In the genomic region with DNA sequence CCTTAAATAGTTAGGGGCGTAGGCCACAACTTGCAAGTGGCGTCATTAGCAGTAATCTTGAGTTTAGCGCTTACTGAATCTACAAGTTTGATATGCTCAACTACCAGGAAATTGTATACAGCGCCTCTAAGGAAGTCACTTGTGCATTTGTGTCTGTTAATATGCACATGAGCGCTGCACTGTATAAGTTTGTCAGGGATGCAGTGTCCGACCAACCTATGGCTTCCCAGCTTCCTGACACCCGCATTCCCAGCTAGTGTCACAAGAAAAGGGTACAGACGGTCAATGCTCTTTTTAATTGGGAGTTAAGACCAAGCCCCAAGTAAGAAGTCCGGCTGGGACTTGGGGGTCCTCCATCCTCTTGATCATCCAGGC, we compare ENCODE assay signal across 8 mouse cellular contexts. TPM values are rescaled to one million over a fixed set of nuclear protein-coding genes. Genes with fewer than 3 reads are reported as not detected.
DNase-seq lines count a peak whose midpoint lies in the region; ATAC-seq and TF ChIP-seq lines count a peak whose summit lies in the region.

No protein-coding gene starts in this region.

- DNase-seq in heart, adult 2 months: no peak
- no peak for DNase-seq in heart, postnatal 4 days
- DNase-seq in ZHBTc4 (ENCODE audit: low read depth, low spot score): peak; percentile 38
- DNase-seq in heart, postnatal 0 days (ENCODE audit: low spot score): no peak
- DNase-seq in urinary bladder, postnatal 36 days (ENCODE audit: low spot score in 2 of 2): no peak
- no peak for DNase-seq in frontal cortex, adult 2 months (ENCODE audit: extremely low spot score in 1 of 2, low spot score in 1 of 2)
- DNase-seq in yolk sac, embryonic 10.5 days (ENCODE audit: low spot score): no peak

- no peak for TF ChIP-seq POLR2A in heart, adult 2 months (IDR thresholded peaks at IDR 0.05; ENCODE audit: insufficient read depth, low read depth, low read length)

- TF ChIP-seq EP300 in heart, adult 2 months (IDR thresholded peaks at IDR 0.05; ENCODE audit: insufficient read depth, low read depth, low read length): no peak
- TF ChIP-seq EP300 in heart, postnatal 0 days (IDR thresholded peaks at IDR 0.05; ENCODE audit: low read depth): no peak

- H3K9me3 ChIP-seq in heart, postnatal 0 days (replicated peaks; ENCODE audit: control insufficient read depth, low read length): no peaks in the 10 kb centered on the region
- H3K9me3 ChIP-seq in liver, embryonic 16.5 days (replicated peaks; ENCODE audit: control insufficient read depth, low read length): no peaks in the 10 kb centered on the region

- H3K4me2 ChIP-seq in heart, postnatal 0 days (ENCODE audit: low read depth, low read length): peak overlapping the region; percentile 78
- H3K4me2 ChIP-seq in liver, embryonic 16.5 days (ENCODE audit: low read depth, low read length): peak overlapping the region; percentile 36; the same call in 1 of the 2 replicates

- no peak for ATAC-seq in heart, postnatal 0 days (ENCODE audit: insufficient read depth, low read depth)
- ATAC-seq in liver, embryonic 16.5 days (ENCODE audit: low read depth): no peak

- H3K4me3 ChIP-seq in heart, adult 2 months: peak overlapping the region; percentile 17
- peak overlapping the region; percentile 54 for H3K4me3 ChIP-seq in heart, postnatal 0 days (ENCODE audit: low read depth, low read length)
- H3K4me3 ChIP-seq in liver, embryonic 16.5 days (ENCODE audit: low read depth, low read length): peak overlapping the region; percentile 40

- TF ChIP-seq CTCF in heart, adult 2 months (IDR thresholded peaks at IDR 0.05): no peak
- no peak for TF ChIP-seq CTCF in heart, postnatal 0 days (IDR thresholded peaks at IDR 0.05; ENCODE audit: low read depth)

- H3K27me3 ChIP-seq in heart, adult 2 months (ENCODE audit: control insufficient read depth, insufficient read depth, low read length): peaks cover 9% of the 10 kb centered on the region; the same call in 1 of the 2 replicates
- peaks cover 47% of the 10 kb centered on the region for H3K27me3 ChIP-seq in heart, postnatal 0 days (ENCODE audit: control insufficient read depth, insufficient read depth, low read length)
- peaks cover 55% of the 10 kb centered on the region for H3K27me3 ChIP-seq in liver, embryonic 16.5 days (ENCODE audit: control insufficient read depth, insufficient read depth, low read depth, low read length)

- H3K27ac ChIP-seq in heart, adult 2 months: no peak overlapping the region
- no peak overlapping the region for H3K27ac ChIP-seq in heart, postnatal 0 days (ENCODE audit: low read depth)
- no peak overlapping the region for H3K27ac ChIP-seq in liver, embryonic 16.5 days (ENCODE audit: low read length)

- H3K9ac ChIP-seq in heart, adult 2 months (ENCODE audit: low read depth, low read length): no peak overlapping the region
- no peak overlapping the region for H3K9ac ChIP-seq in heart, postnatal 0 days (replicated peaks; ENCODE audit: low read depth, low read length)
- no peak overlapping the region for H3K9ac ChIP-seq in liver, embryonic 16.5 days (ENCODE audit: low read depth, low read length)

- H3K4me1 ChIP-seq in heart, adult 2 months (ENCODE audit: control insufficient read depth, insufficient read depth, low read length): no peaks in the 10 kb centered on the region; the same call in 1 of the 2 replicates
- peaks cover 5% of the 10 kb centered on the region; the same call in 1 of the 2 replicates for H3K4me1 ChIP-seq in heart, postnatal 0 days (ENCODE audit: control insufficient read depth, insufficient read depth)
- H3K4me1 ChIP-seq in liver, embryonic 16.5 days (ENCODE audit: control insufficient read depth, low read depth, low read length): no peaks in the 10 kb centered on the region

- no peaks in the 10 kb centered on the region for H3K36me3 ChIP-seq in heart, adult 2 months (ENCODE audit: control insufficient read depth, insufficient read depth, low read length)
- no peaks in the 10 kb centered on the region for H3K36me3 ChIP-seq in heart, postnatal 0 days (replicated peaks; ENCODE audit: control insufficient read depth, insufficient read depth, low read length)
- no peaks in the 10 kb centered on the region for H3K36me3 ChIP-seq in liver, embryonic 16.5 days (ENCODE audit: control insufficient read depth, insufficient read depth)

- intact Hi-C loops in heart, adult 2 months (cut with DNase I): loop anchor here (5.0 to 10.0 kb wide), 3 partner anchors 119 to 928 kb away; no protein-coding TSS in a partner anchor

- no peaks in the 10 kb centered on the region for H3K79me2 ChIP-seq in heart, adult 2 months (replicated peaks; ENCODE audit: control insufficient read depth, insufficient read depth, low read length)

- WGBS in heart, adult 2 months: 41% methylated on average over 9 of the region's 9 CpGs
- 36% methylated on average over 9 of the region's 9 CpGs for WGBS in heart, postnatal 0 days
- 23% methylated on average over 9 of the region's 9 CpGs for WGBS in liver, embryonic 16.5 days (ENCODE audit: insufficient replicate concordance)

RNA-seq across cellular contexts. Expression of gene Bmp2, which starts 1.9 kb away (rescaled TPM):
- 1 to 10 TPM; 1.6 to 1.8 TPM for total RNA-seq in heart, adult 2 months (2021)
- 0.59 and 0.96 TPM in 2 replicates for polyA plus RNA-seq in heart, adult 2 months (2012; rRNA removed)
- total RNA-seq in heart, postnatal 4 days (2021): 1 to 10 TPM; 4.2 to 4.6 TPM
- 2.6 and 4.9 TPM in 2 replicates for total RNA-seq in heart, postnatal 0 days (2014; rRNA removed; ENCODE audit: low replicate concordance)
- polyA plus RNA-seq in heart, postnatal 0 days (2015; fragmentation: Nextera tagmentation; extraction: Ambion mirVana): 2.8 and 3.1 TPM in 2 replicates
- polyA plus RNA-seq in liver, embryonic 16.5 days (2015; fragmentation: Nextera tagmentation; extraction: Ambion mirVana): 2.6 and 2.8 TPM in 2 replicates
- polyA plus RNA-seq in frontal cortex, adult 2 months (2012; rRNA removed): 1.6 and 2.4 TPM in 2 replicates
